Mouse (Mus musculus) hindbrain, embryonic 16.5 days (tissue): ENCODE results near the gene Socs2. TPM values are rescaled to one million over a fixed set of nuclear protein-coding genes. Genes with fewer than 3 reads are reported as not detected.

Experiments used
- ATAC-seq: fragments of 200-750 bp; cut with Nextera tagmentation; 2 replicates; pipeline ENCODE4 v1.8.0; 2017; ENCODE audit warnings: moderate TSS enrichment, moderate library complexity
- H3K27ac ChIP-seq: fragments of 300-500 bp; sonication (generic); 2 replicates; pipeline ENCODE4 v1.5.1; 2014; ENCODE audit warnings: low read depth, mild to moderate bottlenecking, control low read depth, low read length, moderate library complexity
- H3K27me3 ChIP-seq: fragments of 300-500 bp; sonication (generic); replicated peaks from 2 replicates; pipeline ENCODE4 v1.6.1; 2014; ENCODE audit warnings: low read length; ENCODE audit not compliant: control insufficient read depth, insufficient read depth
- H3K36me3 ChIP-seq: fragments of 300-500 bp; sonication (generic); 2 replicates; pipeline ENCODE4 v1.6.1; 2014; ENCODE audit warnings: mild to moderate bottlenecking, low read length, moderate library complexity, mixed read lengths; ENCODE audit not compliant: control insufficient read depth, insufficient read depth
- H3K4me1 ChIP-seq: fragments of 300-500 bp; sonication (generic); 2 replicates; pipeline ENCODE4 v1.6.1; 2014; ENCODE audit warnings: low read depth, low read length; ENCODE audit not compliant: control insufficient read depth, insufficient read depth
- H3K4me2 ChIP-seq: fragments of 300-500 bp; sonication (generic); 2 replicates; pipeline ENCODE4 v1.6.1; 2014; ENCODE audit warnings: mild to moderate bottlenecking, low read length, control low read depth, moderate library complexity
- H3K4me3 ChIP-seq: fragments of 300-500 bp; sonication (generic); 2 replicates; pipeline ENCODE4 v1.5.1; 2014; ENCODE audit warnings: mild to moderate bottlenecking, low read length, control low read depth, moderate library complexity
- H3K9ac ChIP-seq: fragments of 300-500 bp; sonication (generic); 2 replicates; pipeline ENCODE4 v1.6.1; 2014; ENCODE audit warnings: low read depth, mild to moderate bottlenecking, control low read depth, low read length, moderate library complexity
- H3K9me3 ChIP-seq: fragments of 300-500 bp; sonication (generic); 2 replicates; pipeline ENCODE4 v1.6.1; 2014; ENCODE audit warnings: mild to moderate bottlenecking, low read length, moderate library complexity; ENCODE audit not compliant: control insufficient read depth
- WGBS: fragments of 180-500 bp; shearing (Covaris S2); extraction: QIAGEN DNeasy Blood & Tissue Kit; methylation state at CpG from one replicate; pipeline ENCODE4 v1.1.7; 2014; 5-methylcytosine and 5-hydroxymethylcytosine counted together
- polyA plus RNA-seq: library from polyadenylated mRNA; unstranded; fragments of >200 nt; fragmentation: Nextera tagmentation; extraction: Ambion mirVana; gene quantifications from 2 replicates; pipeline ENCODE4 v1.2.1, GENCODE M21; 2015

The Socs2 gene
- polyA plus RNA-seq, 1 experiment from 2014 or later: 122 TPM

- Histone ChIP-seq H3K9ac (no peak overlapping the region), H3K9me3 (no peaks in the 10 kb centered on the region), H3K27me3 (no peaks in the 10 kb centered on the region), H3K4me2 (no peak overlapping the region), H3K27ac (no peak overlapping the region), H3K4me3 (no peak overlapping the region), H3K4me1 (no peaks in the 10 kb centered on the region), H3K36me3 (no peaks in the 10 kb centered on the region)
- ATAC-seq: no peak
- 80% methylated on average over 23 of the region's 23 CpGs for WGBS
These were observed 28.0 kb downstream of the Socs2 start for GRCm38 (mm10) chr10:95388821-95389477.

DNA sequence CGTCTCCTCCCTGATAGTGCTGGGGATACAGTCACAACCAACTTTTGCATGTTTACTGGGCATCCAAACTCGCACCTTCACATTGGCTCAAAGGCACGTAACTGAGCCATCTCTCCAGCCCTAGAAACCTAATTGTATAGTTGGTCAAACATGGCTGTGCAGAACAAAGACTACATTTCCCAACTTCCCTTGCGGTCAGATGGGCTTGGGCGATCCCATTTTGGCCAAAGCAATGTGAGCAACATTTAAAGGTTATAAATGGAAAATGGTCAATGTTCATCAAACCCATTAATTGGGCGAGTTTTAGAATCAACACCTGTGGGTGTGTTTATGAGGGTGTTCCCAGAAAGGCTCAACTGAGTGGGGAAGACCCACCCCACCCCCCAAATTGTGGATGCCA, 30.5 kb downstream of the Socs2 start:
- 93% methylated on average over 6 of the region's 6 CpGs for WGBS
- no peaks in the 10 kb centered on the region for H3K27me3 ChIP-seq
- ATAC-seq: no peak
- H3K4me2 ChIP-seq: no peak overlapping the region
- no peaks in the 10 kb centered on the region; the same call in 1 of the 2 replicates for H3K9me3 ChIP-seq
- no peaks in the 10 kb centered on the region for H3K36me3 ChIP-seq
- H3K4me1 ChIP-seq: no peaks in the 10 kb centered on the region
- H3K4me3 ChIP-seq: no peak overlapping the region
- H3K27ac ChIP-seq: no peak overlapping the region
- no peak overlapping the region for H3K9ac ChIP-seq

- Histone ChIP-seq H3K4me2 (no peak overlapping the region), H3K4me1 (no peaks in the 10 kb centered on the region), H3K4me3 (no peak overlapping the region), H3K9ac (no peak overlapping the region), H3K36me3 (no peaks in the 10 kb centered on the region), H3K27me3 (no peaks in the 10 kb centered on the region), H3K27ac (no peak overlapping the region), H3K9me3 (no peaks in the 10 kb centered on the region; the same call in 1 of the 2 replicates)
- 81% methylated on average over 4 of the region's 4 CpGs for WGBS
- no peak for ATAC-seq
These were observed 31.2 kb downstream of the Socs2 start for GRCm38 (mm10) chr10:95385801-95386203.

DNA sequence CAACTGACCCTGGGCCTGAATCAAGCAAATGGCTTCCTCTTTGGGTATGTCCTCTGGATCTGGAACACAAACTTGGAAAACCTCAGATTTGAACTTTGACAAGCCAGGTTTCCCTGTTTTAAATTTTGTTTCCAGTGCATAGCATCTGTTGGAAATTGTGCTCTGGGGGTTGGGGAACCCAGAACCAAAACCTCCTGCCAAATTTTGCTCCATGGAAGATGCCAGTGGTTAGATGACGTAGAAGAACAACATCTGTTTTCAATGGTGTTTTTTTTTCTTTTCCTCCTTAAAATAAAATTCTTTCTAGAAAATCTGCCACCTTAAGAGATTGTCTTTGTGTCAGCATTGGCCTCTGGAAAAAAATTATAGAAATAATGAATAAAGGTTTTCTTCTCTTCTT, 31.9 kb downstream of the Socs2 start:
- Histone ChIP-seq H3K4me1 (no peaks in the 10 kb centered on the region), H3K4me2 (no peak overlapping the region), H3K4me3 (no peak overlapping the region), H3K27me3 (no peaks in the 10 kb centered on the region), H3K27ac (no peak overlapping the region), H3K9me3 (peaks cover 5% of the 10 kb centered on the region), H3K9ac (no peak overlapping the region), H3K36me3 (no peaks in the 10 kb centered on the region)
- WGBS: 87% methylated on average over 1 of the region's 1 CpGs
- ATAC-seq: no peak

GRCm38 (mm10) chr10:95384446-95384845, 32.5 kb downstream of the Socs2 start:
- Histone ChIP-seq H3K4me1 (no peaks in the 10 kb centered on the region), H3K4me3 (no peak overlapping the region), H3K36me3 (no peaks in the 10 kb centered on the region), H3K9me3 (peaks cover 5% of the 10 kb centered on the region), H3K9ac (no peak overlapping the region), H3K27me3 (no peaks in the 10 kb centered on the region), H3K27ac (no peak overlapping the region), H3K4me2 (no peak overlapping the region)
- no peak for ATAC-seq
- WGBS: 85% methylated on average over 8 of the region's 8 CpGs

- no peak for ATAC-seq
These were observed 43.6 kb downstream of the Socs2 start for GRCm38 (mm10) chr10:95373340-95373739.

DNA sequence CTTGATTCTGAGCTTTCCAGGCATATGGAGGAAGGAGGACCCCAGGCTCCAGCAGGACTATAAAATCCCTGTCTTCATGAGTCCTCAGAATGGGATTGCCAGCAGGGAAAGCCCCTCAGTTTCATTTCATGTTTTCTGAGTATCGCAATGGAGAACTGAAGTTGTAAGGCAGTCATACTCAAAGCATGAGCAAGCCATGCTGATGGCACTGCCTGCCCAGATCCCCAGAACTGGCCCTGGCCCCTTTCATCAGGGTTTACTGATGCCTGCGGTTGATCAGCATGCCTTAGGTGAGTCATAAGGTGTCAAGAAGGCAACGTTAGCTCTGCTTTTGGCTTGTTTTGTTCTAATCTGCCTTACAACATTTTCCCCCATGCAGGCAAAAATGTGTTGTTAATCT, 45.0 kb downstream of the Socs2 start:
- Histone ChIP-seq H3K36me3 (no peaks in the 10 kb centered on the region), H3K27me3 (no peaks in the 10 kb centered on the region)

More at GRCm38 (mm10) chr10:95373340-95373739, 43.6 kb downstream of the Socs2 start:
- Histone ChIP-seq H3K9me3 (peaks cover 3% of the 10 kb centered on the region; the same call in 1 of the 2 replicates), H3K27me3 (no peaks in the 10 kb centered on the region), H3K9ac (no peak overlapping the region), H3K4me3 (no peak overlapping the region), H3K27ac (no peak overlapping the region), H3K4me2 (no peak overlapping the region), H3K4me1 (no peaks in the 10 kb centered on the region), H3K36me3 (no peaks in the 10 kb centered on the region)
- WGBS: 85% methylated on average over 6 of the region's 6 CpGs

DNA sequence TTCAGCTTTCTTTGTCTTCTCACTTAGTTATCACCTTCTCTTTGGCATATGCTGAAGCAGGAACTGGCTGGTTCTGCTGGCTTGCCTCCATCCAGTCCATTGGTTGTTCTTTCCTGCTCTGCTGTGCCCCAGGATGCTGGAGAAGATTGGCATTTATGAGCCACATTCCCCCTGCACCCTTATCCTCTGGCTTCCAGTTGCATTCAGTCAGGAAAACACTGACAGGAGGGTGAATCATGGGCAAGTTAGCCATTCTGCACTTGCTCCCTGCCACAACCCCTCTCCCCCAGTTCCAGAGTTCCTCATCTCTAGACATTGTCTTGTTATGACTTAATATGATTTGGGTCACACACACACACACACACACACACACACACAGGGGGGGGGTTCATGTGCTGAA, 47.8 kb downstream of the Socs2 start:
- Histone ChIP-seq H3K27ac (no peak overlapping the region), H3K4me2 (no peak overlapping the region), H3K4me3 (no peak overlapping the region), H3K27me3 (no peaks in the 10 kb centered on the region), H3K4me1 (no peaks in the 10 kb centered on the region), H3K9me3 (no peaks in the 10 kb centered on the region), H3K36me3 (no peaks in the 10 kb centered on the region), H3K9ac (no peak overlapping the region)
- ATAC-seq: no peak

More for the DNA sequence above, 45.0 kb downstream of the Socs2 start:
- Histone ChIP-seq H3K4me1 (no peaks in the 10 kb centered on the region), H3K4me3 (no peak overlapping the region), H3K9ac (no peak overlapping the region), H3K27ac (no peak overlapping the region), H3K4me2 (no peak overlapping the region), H3K9me3 (no peaks in the 10 kb centered on the region)
- 87% methylated on average over 3 of the region's 3 CpGs for WGBS
- ATAC-seq: no peak

- no peaks in the 10 kb centered on the region for H3K36me3 ChIP-seq
- H3K27ac ChIP-seq: no peak overlapping the region
- no peak overlapping the region for H3K4me3 ChIP-seq
- no peak overlapping the region for H3K9ac ChIP-seq
- H3K4me2 ChIP-seq: no peak overlapping the region
- no peaks in the 10 kb centered on the region for H3K27me3 ChIP-seq
- H3K4me1 ChIP-seq: no peaks in the 10 kb centered on the region
- ATAC-seq: no peak
- WGBS: 88% methylated on average over 14 of the region's 14 CpGs
- no peaks in the 10 kb centered on the region for H3K9me3 ChIP-seq
These were observed 48.8 kb downstream of the Socs2 start for GRCm38 (mm10) chr10:95368151-95368550.
